Mouse (Mus musculus): ENCODE data around the gene 1110065P20Rik.

GRCm38 (mm10) chr4:124817803-124818202, 33.2 kb downstream of the 1110065P20Rik start:
- no peak for TF ChIP-seq CTCF (IDR thresholded peaks at IDR 0.05; ENCODE audit: low read depth, low read length)
- no peak for TF ChIP-seq EP300 (IDR thresholded peaks at IDR 0.05; ENCODE audit: insufficient read depth, low read depth, low read length)

All from ES-Bruce4 (cell line).